22 mouse cellular contexts compared by ENCODE assay signal in the genomic region with DNA sequence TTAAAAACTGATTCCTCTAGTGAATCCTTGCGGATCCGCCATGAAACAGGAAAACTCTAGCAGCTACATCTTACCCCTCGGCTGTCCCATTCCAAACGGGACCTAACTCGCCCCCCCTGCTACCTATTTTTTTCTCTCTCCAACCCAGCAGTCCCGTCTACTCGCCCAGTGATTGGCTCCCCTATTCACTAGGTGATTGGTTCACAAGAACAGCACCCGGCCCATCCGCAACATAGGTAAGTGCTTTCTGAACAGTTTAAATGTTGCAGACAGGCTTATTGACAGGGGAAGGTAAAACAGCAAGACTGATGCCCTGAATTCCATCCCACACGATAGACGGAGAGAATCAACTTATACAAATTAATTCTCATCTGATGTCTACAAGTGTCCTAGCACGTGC.
"Had no signal": no experiment of that assay in that cellular context is flagged by ENCODE, and none has a peak within 500 bp of the region (broad histone marks: within the 10 kb centered on the region; RNA-seq: fewer than 3 reads in every experiment).

No protein-coding gene starts in this region.

- DNase-seq: gastrocnemius, postnatal 14 days; gastrocnemius, postnatal 36 days; heart, adult 11 months; heart, adult 2 months; heart, postnatal 14 days; heart, postnatal 36 days; kidney, adult 11 months; kidney, adult 2 months; kidney, adult 9 months; kidney, postnatal 14 days; kidney, postnatal 36 days; liver; liver, embryonic 13.5 days had no signal

- H3K9me3 ChIP-seq: heart, embryonic 13.5 days; heart, embryonic 15.5 days; hindbrain, embryonic 13.5 days; hindbrain, embryonic 15.5 days; kidney, embryonic 15.5 days; limb, embryonic 10.5 days; limb, embryonic 12.5 days; liver, embryonic 13.5 days; liver, embryonic 15.5 days had no signal

- H3K27me3 ChIP-seq: heart, embryonic 13.5 days; heart, embryonic 15.5 days; hindbrain, embryonic 13.5 days; hindbrain, embryonic 15.5 days; kidney, embryonic 15.5 days; limb, embryonic 12.5 days; liver, embryonic 13.5 days; liver, embryonic 15.5 days had no signal

- H3K4me3 ChIP-seq: heart, adult 2 months; heart, embryonic 13.5 days; heart, embryonic 15.5 days; hindbrain, embryonic 13.5 days; hindbrain, embryonic 15.5 days; kidney, embryonic 15.5 days; left cerebral cortex, adult 2 months; limb, embryonic 10.5 days; limb, embryonic 12.5 days; liver, embryonic 13.5 days; liver, embryonic 15.5 days had no signal

- H3K36me3 ChIP-seq: liver, embryonic 15.5 days had no signal

- H3K4me1 ChIP-seq: heart, embryonic 13.5 days; heart, embryonic 15.5 days; hindbrain, embryonic 13.5 days; hindbrain, embryonic 15.5 days; limb, embryonic 10.5 days; limb, embryonic 12.5 days had no signal
